Mouse (Mus musculus): Measurements from ENCODE around the gene Tesc. TPM values are rescaled to one million over a fixed set of nuclear protein-coding genes. Genes with fewer than 3 reads are reported as not detected.
A peak's percentile ranks its signal among the peaks of the same experiment; 100 is the strongest.

The Tesc gene
- polyA plus RNA-seq, 1 experiment from 2014 or later: 12.1 TPM

DNA sequence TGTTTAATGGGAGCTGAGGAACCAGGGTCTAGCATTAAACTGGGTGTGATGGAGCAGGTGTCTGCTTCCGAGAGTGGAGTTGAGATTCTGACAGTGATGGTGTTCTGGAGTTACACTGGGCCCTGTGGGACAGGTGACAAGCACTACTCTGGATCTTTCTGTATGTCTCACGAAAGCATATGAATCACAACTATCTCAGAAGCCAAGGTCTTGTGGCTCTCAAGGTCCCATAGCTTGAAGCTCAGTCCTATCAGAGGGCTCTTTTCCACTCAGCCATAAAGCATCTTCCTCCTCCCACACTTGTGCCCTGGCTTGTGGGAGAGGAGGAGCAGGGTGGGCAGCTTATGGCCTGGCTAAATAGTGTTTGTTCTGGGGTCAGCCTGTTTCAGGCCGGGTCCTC lies 36.6 kb upstream of the Tesc start:
- ATAC-seq (ENCODE audit: low read depth) (no peak), DNase-seq (ENCODE audit: low spot score) (no peak)
- Histone ChIP-seq H3K9ac (ENCODE audit: low read depth, low read length) (no peak overlapping the region), H3K27me3 (replicated peaks; ENCODE audit: control insufficient read depth, insufficient read depth, low read length) (no peaks in the 10 kb centered on the region), H3K4me3 (ENCODE audit: low read depth, low read length) (no peak overlapping the region), H3K4me2 (ENCODE audit: low read depth, low read length) (no peak overlapping the region), H3K36me3 (ENCODE audit: control insufficient read depth, insufficient read depth, low read length) (peaks cover 98% of the 10 kb centered on the region), H3K27ac (replicated peaks; ENCODE audit: low read depth, low read length) (no peak overlapping the region), H3K4me1 (ENCODE audit: control insufficient read depth, insufficient read depth, low read length) (no peaks in the 10 kb centered on the region), H3K9me3 (ENCODE audit: control insufficient read depth, low read length) (no peaks in the 10 kb centered on the region)
- WGBS: 88% methylated on average over 3 of the region's 3 CpGs

DNA sequence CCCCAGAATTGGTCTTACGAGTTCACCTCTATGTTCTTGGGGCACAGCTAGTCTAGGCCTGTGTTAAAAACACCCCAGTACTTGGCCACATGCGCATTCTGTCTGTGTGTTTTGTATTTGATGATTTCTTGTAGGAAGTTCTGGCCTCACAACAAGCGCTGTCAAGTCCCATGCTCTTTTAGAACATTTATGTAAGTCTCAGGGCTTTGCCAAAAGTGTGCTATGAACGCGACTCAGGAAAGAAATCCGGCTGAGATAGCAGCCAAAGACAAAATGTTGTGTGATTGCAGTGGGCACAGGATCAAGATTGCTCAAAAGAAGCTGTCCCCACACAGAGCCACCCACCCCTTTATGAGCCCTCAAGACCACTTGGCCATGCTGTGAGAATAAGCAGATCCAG lies 34.0 kb upstream of the Tesc start:
- H3K27me3 ChIP-seq (replicated peaks; ENCODE audit: control insufficient read depth, insufficient read depth, low read length): no peaks in the 10 kb centered on the region
- 90% methylated on average over 6 of the region's 6 CpGs for WGBS
- no peak overlapping the region for H3K4me2 ChIP-seq (ENCODE audit: low read depth, low read length)
- ATAC-seq (ENCODE audit: low read depth): no peak
- H3K4me3 ChIP-seq (ENCODE audit: low read depth, low read length): no peak overlapping the region
- H3K4me1 ChIP-seq (ENCODE audit: control insufficient read depth, insufficient read depth, low read length): no peaks in the 10 kb centered on the region
- no peaks in the 10 kb centered on the region for H3K9me3 ChIP-seq (ENCODE audit: control insufficient read depth, low read length)
- no peak overlapping the region for H3K27ac ChIP-seq (replicated peaks; ENCODE audit: low read depth, low read length)
- no peak for DNase-seq (ENCODE audit: low spot score)
- no peak overlapping the region for H3K9ac ChIP-seq (ENCODE audit: low read depth, low read length)
- peaks cover 97% of the 10 kb centered on the region for H3K36me3 ChIP-seq (ENCODE audit: control insufficient read depth, insufficient read depth, low read length)

DNA sequence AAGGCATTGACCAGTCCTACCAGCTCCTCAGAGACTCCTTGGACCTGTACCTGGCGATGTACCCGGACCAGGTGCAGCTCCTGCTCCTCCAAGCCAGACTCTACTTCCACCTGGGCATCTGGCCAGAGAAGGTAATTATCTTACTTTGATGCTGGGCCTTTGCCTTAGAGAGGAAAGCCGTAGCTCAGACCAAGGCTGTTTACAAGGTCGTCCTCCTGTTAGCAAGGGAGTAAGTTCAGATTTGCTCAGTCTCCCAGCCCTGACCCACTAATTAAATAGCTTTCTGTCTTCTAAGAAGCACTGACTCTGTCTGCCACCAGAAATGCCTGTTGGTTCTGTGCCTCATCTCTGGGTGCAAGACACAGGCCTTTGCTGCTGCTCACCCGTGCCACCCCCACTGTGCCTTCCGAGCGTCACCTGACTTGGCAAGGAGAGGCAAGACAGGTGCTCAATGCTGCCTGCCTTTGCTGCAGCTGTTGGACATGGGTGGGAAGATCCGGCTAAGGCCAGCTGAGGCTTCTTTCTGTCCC lies 32.1 kb upstream of the Tesc start:
- 85% methylated on average over 8 of the region's 8 CpGs for WGBS
- Histone ChIP-seq H3K27ac (replicated peaks; ENCODE audit: low read depth, low read length) (no peak overlapping the region), H3K27me3 (replicated peaks; ENCODE audit: control insufficient read depth, insufficient read depth, low read length) (no peaks in the 10 kb centered on the region), H3K9ac (ENCODE audit: low read depth, low read length) (no peak overlapping the region), H3K4me2 (ENCODE audit: low read depth, low read length) (no peak overlapping the region), H3K36me3 (ENCODE audit: control insufficient read depth, insufficient read depth, low read length) (peaks cover 97% of the 10 kb centered on the region), H3K4me3 (ENCODE audit: low read depth, low read length) (no peak overlapping the region), H3K4me1 (ENCODE audit: control insufficient read depth, insufficient read depth, low read length) (no peaks in the 10 kb centered on the region), H3K9me3 (ENCODE audit: control insufficient read depth, low read length) (no peaks in the 10 kb centered on the region)
- ATAC-seq (ENCODE audit: low read depth) (no peak), DNase-seq (ENCODE audit: low spot score) (no peak)

DNA sequence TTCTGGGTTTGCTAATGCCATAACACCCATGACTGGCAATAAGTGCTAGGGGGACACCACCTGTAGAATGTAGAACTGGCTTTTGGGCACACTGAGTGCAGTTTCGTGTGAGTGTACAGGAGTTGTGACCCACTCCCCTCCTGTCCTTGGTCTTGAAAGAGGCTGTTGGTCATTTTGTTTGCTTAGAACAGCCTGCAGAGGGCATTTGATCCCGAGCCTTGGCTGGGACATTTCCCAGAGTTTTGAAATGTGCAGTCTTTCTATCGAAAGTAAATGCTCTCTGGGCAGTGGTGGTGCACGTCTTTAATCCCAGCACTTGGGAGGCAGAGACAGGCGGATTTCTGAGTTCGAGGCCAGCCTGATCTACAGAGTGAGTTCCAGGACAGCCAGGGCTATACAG lies 31.6 kb upstream of the Tesc start:
- Histone ChIP-seq H3K9me3 (ENCODE audit: control insufficient read depth, low read length) (no peaks in the 10 kb centered on the region), H3K4me3 (ENCODE audit: low read depth, low read length) (no peak overlapping the region), H3K4me1 (ENCODE audit: control insufficient read depth, insufficient read depth, low read length) (no peaks in the 10 kb centered on the region), H3K9ac (ENCODE audit: low read depth, low read length) (no peak overlapping the region), H3K27me3 (replicated peaks; ENCODE audit: control insufficient read depth, insufficient read depth, low read length) (no peaks in the 10 kb centered on the region), H3K4me2 (ENCODE audit: low read depth, low read length) (no peak overlapping the region), H3K36me3 (ENCODE audit: control insufficient read depth, insufficient read depth, low read length) (peaks cover 97% of the 10 kb centered on the region), H3K27ac (replicated peaks; ENCODE audit: low read depth, low read length) (no peak overlapping the region)
- no peak for DNase-seq (ENCODE audit: low spot score)
- 87% methylated on average over 6 of the region's 6 CpGs for WGBS
- no peak for ATAC-seq (ENCODE audit: low read depth)

DNA sequence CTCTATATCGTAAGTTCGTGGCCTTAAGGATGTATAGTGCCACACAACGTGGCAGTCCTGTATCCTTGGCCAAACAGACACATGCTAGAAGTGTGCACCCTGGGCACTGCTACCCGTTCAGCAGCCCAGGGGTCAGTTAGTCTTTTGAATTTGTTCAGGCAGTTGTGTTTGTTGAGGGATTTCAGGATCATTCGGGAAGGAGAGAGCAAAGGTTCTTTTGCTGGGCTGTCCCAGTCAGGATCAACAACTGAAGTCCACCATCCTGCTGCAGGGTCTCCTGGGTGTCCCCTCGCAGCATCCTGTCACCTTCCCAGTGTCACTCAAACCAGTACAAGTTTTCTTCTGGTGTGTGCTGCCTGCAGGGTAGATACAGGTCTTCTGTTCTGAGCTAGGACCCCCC lies 31.0 kb upstream of the Tesc start:
- Histone ChIP-seq H3K4me2 (ENCODE audit: low read depth, low read length) (no peak overlapping the region), H3K36me3 (ENCODE audit: control insufficient read depth, insufficient read depth, low read length) (peaks cover 97% of the 10 kb centered on the region), H3K9ac (ENCODE audit: low read depth, low read length) (no peak overlapping the region), H3K27me3 (replicated peaks; ENCODE audit: control insufficient read depth, insufficient read depth, low read length) (no peaks in the 10 kb centered on the region), H3K9me3 (ENCODE audit: control insufficient read depth, low read length) (no peaks in the 10 kb centered on the region), H3K4me1 (ENCODE audit: control insufficient read depth, insufficient read depth, low read length) (no peaks in the 10 kb centered on the region), H3K4me3 (ENCODE audit: low read depth, low read length) (no peak overlapping the region), H3K27ac (replicated peaks; ENCODE audit: low read depth, low read length) (no peak overlapping the region)
- ATAC-seq (ENCODE audit: low read depth) (no peak), DNase-seq (ENCODE audit: low spot score) (no peak)
- 85% methylated on average over 6 of the region's 6 CpGs for WGBS

DNA sequence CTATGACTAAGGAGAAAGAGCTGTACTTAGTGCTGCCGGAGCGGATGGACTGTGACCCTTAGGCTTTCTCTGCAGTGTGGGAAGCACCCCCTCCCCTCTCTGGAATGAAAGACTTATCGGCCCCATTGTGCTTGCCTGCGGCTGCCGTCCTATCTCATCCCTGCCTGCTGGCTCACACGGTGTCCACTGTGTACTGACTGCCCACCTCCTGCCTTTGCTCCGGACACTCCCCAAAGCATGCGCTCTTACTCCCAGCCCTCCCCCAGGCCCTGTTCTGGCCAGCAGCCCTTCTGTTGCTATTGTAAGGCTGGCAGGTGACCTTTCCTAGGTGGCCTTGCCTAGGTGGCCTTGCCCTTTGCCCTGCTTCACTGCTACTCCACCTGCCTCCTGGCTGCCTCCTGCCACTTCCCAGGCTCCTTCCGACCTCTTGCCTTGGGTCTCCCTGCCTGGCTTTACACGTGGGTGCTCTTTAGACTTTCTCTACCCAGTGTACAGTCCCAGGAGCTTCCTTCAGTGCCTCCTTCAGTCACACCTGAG lies 30.0 kb upstream of the Tesc start:
- no peak for ATAC-seq (ENCODE audit: low read depth)
- 68% methylated on average over 6 of the region's 10 CpGs for WGBS
- H3K36me3 ChIP-seq (ENCODE audit: control insufficient read depth, insufficient read depth, low read length): peaks cover 97% of the 10 kb centered on the region
- H3K4me3 ChIP-seq (ENCODE audit: low read depth, low read length): no peak overlapping the region
- no peak overlapping the region for H3K4me2 ChIP-seq (ENCODE audit: low read depth, low read length)
- H3K9ac ChIP-seq (ENCODE audit: low read depth, low read length): no peak overlapping the region
- H3K27ac ChIP-seq (replicated peaks; ENCODE audit: low read depth, low read length): no peak overlapping the region
- no peaks in the 10 kb centered on the region for H3K4me1 ChIP-seq (ENCODE audit: control insufficient read depth, insufficient read depth, low read length)
- H3K9me3 ChIP-seq (ENCODE audit: control insufficient read depth, low read length): no peaks in the 10 kb centered on the region
- no peak for DNase-seq (ENCODE audit: low spot score)
- H3K27me3 ChIP-seq (replicated peaks; ENCODE audit: control insufficient read depth, insufficient read depth, low read length): no peaks in the 10 kb centered on the region

DNA sequence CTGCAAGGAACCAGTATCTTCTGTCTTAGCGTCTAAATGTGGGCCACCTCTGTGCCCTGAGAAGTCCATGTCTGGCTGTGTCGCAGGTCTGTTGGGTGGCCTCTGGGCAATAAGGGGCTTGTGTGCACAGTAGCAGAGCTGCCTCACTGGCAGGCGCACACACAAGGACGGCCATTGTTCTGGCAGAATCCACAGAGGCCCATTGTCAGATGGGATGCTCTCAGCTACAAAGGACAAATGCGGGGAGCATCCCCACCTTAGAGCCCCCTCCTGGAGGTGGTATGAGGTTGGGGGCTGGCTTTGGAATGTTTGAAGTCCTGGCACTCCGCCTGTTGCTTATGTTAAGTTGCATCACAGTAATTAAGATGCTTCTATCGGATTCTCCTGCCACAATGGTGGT lies 28.5 kb upstream of the Tesc start:
- Histone ChIP-seq H3K9me3 (ENCODE audit: control insufficient read depth, low read length) (no peaks in the 10 kb centered on the region), H3K27ac (replicated peaks; ENCODE audit: low read depth, low read length) (no peak overlapping the region), H3K4me2 (ENCODE audit: low read depth, low read length) (no peak overlapping the region), H3K9ac (ENCODE audit: low read depth, low read length) (no peak overlapping the region), H3K27me3 (replicated peaks; ENCODE audit: control insufficient read depth, insufficient read depth, low read length) (no peaks in the 10 kb centered on the region), H3K4me3 (ENCODE audit: low read depth, low read length) (no peak overlapping the region), H3K36me3 (ENCODE audit: control insufficient read depth, insufficient read depth, low read length) (peaks cover 99% of the 10 kb centered on the region), H3K4me1 (ENCODE audit: control insufficient read depth, insufficient read depth, low read length) (no peaks in the 10 kb centered on the region)
- DNase-seq (ENCODE audit: low spot score) (no peak), ATAC-seq (ENCODE audit: low read depth) (peak; percentile 51; the same call in 1 of the 2 replicates)
- WGBS: 46% methylated on average over 7 of the region's 7 CpGs

DNA sequence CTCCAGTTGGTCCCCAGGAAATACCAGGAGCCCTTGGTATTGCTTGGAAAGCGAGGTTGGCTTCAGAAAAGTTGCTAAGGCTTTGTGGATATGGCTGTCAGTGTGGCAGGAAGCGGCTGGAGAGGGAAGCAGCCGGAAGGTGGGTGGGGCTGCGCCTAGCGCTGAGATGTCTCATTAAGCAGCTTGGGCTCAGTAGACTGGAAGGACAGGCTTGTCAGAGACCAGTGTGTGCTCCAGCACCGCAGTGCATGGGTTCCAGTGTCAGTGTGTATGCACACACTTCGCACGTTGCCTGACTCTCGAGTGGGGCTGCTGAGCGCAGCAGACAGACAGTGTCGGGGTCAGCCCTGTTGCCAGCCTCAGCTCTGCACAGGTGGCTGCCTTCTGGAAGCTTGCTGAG lies 28.0 kb upstream of the Tesc start:
- 72% methylated on average over 11 of the region's 11 CpGs for WGBS
- no peak overlapping the region for H3K4me2 ChIP-seq (ENCODE audit: low read depth, low read length)
- DNase-seq (ENCODE audit: low spot score): no peak
- no peak overlapping the region for H3K9ac ChIP-seq (ENCODE audit: low read depth, low read length)
- H3K4me3 ChIP-seq (ENCODE audit: low read depth, low read length): no peak overlapping the region
- peaks cover 97% of the 10 kb centered on the region for H3K36me3 ChIP-seq (ENCODE audit: control insufficient read depth, insufficient read depth, low read length)
- H3K27ac ChIP-seq (replicated peaks; ENCODE audit: low read depth, low read length): no peak overlapping the region
- H3K27me3 ChIP-seq (replicated peaks; ENCODE audit: control insufficient read depth, insufficient read depth, low read length): no peaks in the 10 kb centered on the region
- H3K4me1 ChIP-seq (ENCODE audit: control insufficient read depth, insufficient read depth, low read length): no peaks in the 10 kb centered on the region
- ATAC-seq (ENCODE audit: low read depth): no peak
- H3K9me3 ChIP-seq (ENCODE audit: control insufficient read depth, low read length): no peaks in the 10 kb centered on the region

DNA sequence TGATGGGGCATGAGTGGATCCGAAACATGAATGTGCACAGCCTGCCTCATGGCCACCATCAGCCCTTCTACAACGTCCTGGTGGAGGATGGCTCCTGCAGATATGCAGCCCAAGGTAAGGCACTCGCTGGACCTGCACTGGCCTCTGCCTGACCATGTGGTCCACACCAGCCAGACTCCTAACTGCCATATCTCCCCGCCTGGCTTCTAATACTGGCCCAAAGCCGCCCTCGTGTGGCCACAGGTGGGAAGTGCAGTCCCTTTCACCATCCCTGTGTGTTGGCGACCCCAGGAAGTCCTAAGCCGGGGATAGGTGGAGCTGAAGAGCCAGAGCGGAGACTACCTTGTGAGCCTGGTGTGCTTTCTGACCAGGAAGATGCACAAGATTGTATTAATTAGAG lies 25.5 kb upstream of the Tesc start:
- no peaks in the 10 kb centered on the region for H3K4me1 ChIP-seq (ENCODE audit: control insufficient read depth, insufficient read depth, low read length)
- H3K27ac ChIP-seq (replicated peaks; ENCODE audit: low read depth, low read length): no peak overlapping the region
- H3K4me2 ChIP-seq (ENCODE audit: low read depth, low read length): no peak overlapping the region
- no peaks in the 10 kb centered on the region for H3K9me3 ChIP-seq (ENCODE audit: control insufficient read depth, low read length)
- no peak overlapping the region for H3K9ac ChIP-seq (ENCODE audit: low read depth, low read length)
- H3K4me3 ChIP-seq (ENCODE audit: low read depth, low read length): no peak overlapping the region
- peak; percentile 51 for DNase-seq (ENCODE audit: low spot score)
- 33% methylated on average over 9 of the region's 9 CpGs for WGBS
- peaks cover 96% of the 10 kb centered on the region for H3K36me3 ChIP-seq (ENCODE audit: control insufficient read depth, insufficient read depth, low read length)
- ATAC-seq (ENCODE audit: low read depth): 0 out of 2 replicates have a peak, but pooled peaks have one; percentile 22
- no peaks in the 10 kb centered on the region for H3K27me3 ChIP-seq (replicated peaks; ENCODE audit: control insufficient read depth, insufficient read depth, low read length)

Measured in embryonic facial prominence, embryonic 14.5 days (tissue).